8 mouse cellular contexts compared by ENCODE assay signal in the genomic region with DNA sequence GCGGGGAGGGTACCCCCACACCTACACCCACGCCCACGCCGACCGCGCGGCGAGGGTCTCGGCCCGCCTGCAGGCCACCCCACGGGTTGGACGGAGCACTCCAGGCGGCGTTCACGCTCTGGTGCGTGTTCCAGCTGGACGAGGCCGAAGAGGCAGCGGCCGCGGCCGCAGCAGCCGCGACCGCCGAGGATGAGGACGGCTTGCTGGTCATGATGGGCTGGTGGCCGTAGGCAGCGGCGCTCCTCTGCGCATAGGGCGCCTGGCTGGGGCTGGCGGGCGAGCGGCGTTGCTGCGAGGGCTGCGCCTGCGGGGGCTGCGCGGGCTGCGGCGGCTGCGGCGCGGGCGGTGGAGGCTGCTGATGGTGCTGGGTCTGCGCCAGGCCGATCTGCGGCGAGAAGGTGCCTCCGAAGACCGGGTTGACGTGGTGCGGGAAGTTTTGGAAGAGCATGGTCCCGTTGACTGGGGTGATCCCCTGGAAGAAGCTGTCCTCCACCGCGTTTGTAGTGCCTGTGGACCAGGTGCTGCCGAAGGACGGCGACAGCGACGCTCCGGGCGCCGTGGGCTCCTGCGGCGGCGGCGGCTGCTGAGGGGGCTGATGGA. TPM values are rescaled to one million over a fixed set of nuclear protein-coding genes. Genes with fewer than 3 reads are reported as not detected.
DNase-seq lines count a peak whose midpoint lies in the region; ATAC-seq and TF ChIP-seq lines count a peak whose summit lies in the region.

No protein-coding gene starts in this region.

- under 1% methylated on average over 58 of the region's 70 CpGs for WGBS in heart, adult 2 months
- WGBS in intestine, embryonic 15.5 days: under 1% methylated on average over 70 of the region's 70 CpGs
- under 1% methylated on average over 63 of the region's 70 CpGs for WGBS in limb, embryonic 14.5 days
- under 1% methylated on average over 70 of the region's 70 CpGs for WGBS in midbrain, embryonic 13.5 days
- WGBS in spleen, adult 2 months: 2% methylated on average over 70 of the region's 70 CpGs

- peaks cover 4% of the 10 kb centered on the region for H3K79me2 ChIP-seq in heart, adult 2 months (replicated peaks; ENCODE audit: control insufficient read depth, insufficient read depth, low read length)

- peak overlapping the region; percentile 97 for H3K27ac ChIP-seq in heart, adult 2 months
- peak overlapping the region; percentile 98 for H3K27ac ChIP-seq in gastrocnemius, adult 2 months
- peak overlapping the region; percentile 54; the same call in 1 of the 2 replicates for H3K27ac ChIP-seq in intestine, embryonic 15.5 days
- H3K27ac ChIP-seq in limb, embryonic 14.5 days (replicated peaks; ENCODE audit: low read depth, low read length): no peak overlapping the region
- H3K27ac ChIP-seq in midbrain, embryonic 13.5 days: peak overlapping the region; percentile 95
- H3K27ac ChIP-seq in spleen, adult 2 months (ENCODE audit: insufficient read depth, low read length): no peak overlapping the region

- peak overlapping the region; percentile 60 for H3K4me3 ChIP-seq in heart, adult 2 months
- peak overlapping the region; percentile 92 for H3K4me3 ChIP-seq in gastrocnemius, adult 2 months
- peak overlapping the region; percentile 69 for H3K4me3 ChIP-seq in intestine, embryonic 15.5 days (replicated peaks)
- H3K4me3 ChIP-seq in limb, embryonic 14.5 days (replicated peaks; ENCODE audit: low read length): peak overlapping the region; percentile 63
- peak overlapping the region; percentile 82 for H3K4me3 ChIP-seq in midbrain, embryonic 13.5 days (replicated peaks)
- H3K4me3 ChIP-seq in spleen, adult 2 months (ENCODE audit: extremely low read depth, insufficient read depth, insufficient read length): peak overlapping the region; percentile 73

- no peak for TF ChIP-seq CTCF in heart, adult 2 months (IDR thresholded peaks at IDR 0.05)
- no peak; the same call in 1 of the 2 replicates for TF ChIP-seq CTCF in gastrocnemius, adult 2 months (IDR thresholded peaks at IDR 0.05)
- TF ChIP-seq CTCF in spleen, adult 2 months (IDR thresholded peaks at IDR 0.05; ENCODE audit: extremely low read depth, insufficient read depth, insufficient read length, insufficient replicate concordance): no peak

- ATAC-seq in intestine, embryonic 15.5 days: peak; percentile 59
- peak; percentile 45 for ATAC-seq in limb, embryonic 14.5 days (ENCODE audit: low FRiP score, low read depth)
- ATAC-seq in midbrain, embryonic 13.5 days: peak; percentile 81

- no peaks in the 10 kb centered on the region for H3K27me3 ChIP-seq in heart, adult 2 months (ENCODE audit: control insufficient read depth, insufficient read depth, low read length)
- peaks cover 6% of the 10 kb centered on the region; the same call in 1 of the 2 replicates for H3K27me3 ChIP-seq in intestine, embryonic 15.5 days (replicated peaks)
- H3K27me3 ChIP-seq in limb, embryonic 14.5 days (ENCODE audit: control insufficient read depth, insufficient read depth, low read length): peaks cover 39% of the 10 kb centered on the region
- peaks cover 18% of the 10 kb centered on the region for H3K27me3 ChIP-seq in midbrain, embryonic 13.5 days
- peaks cover 15% of the 10 kb centered on the region for H3K27me3 ChIP-seq in spleen, adult 2 months (ENCODE audit: control insufficient read depth, insufficient read depth, low read length)

- no peaks in the 10 kb centered on the region for H3K9me3 ChIP-seq in intestine, embryonic 15.5 days
- no peaks in the 10 kb centered on the region for H3K9me3 ChIP-seq in limb, embryonic 14.5 days (ENCODE audit: control insufficient read depth, low read length)
- no peaks in the 10 kb centered on the region for H3K9me3 ChIP-seq in midbrain, embryonic 13.5 days

- peak overlapping the region; percentile 99 for H3K9ac ChIP-seq in heart, adult 2 months (ENCODE audit: low read depth, low read length)
- peak overlapping the region; percentile 55 for H3K9ac ChIP-seq in intestine, embryonic 15.5 days
- peak overlapping the region; percentile 55 for H3K9ac ChIP-seq in limb, embryonic 14.5 days (ENCODE audit: low read depth, low read length, severe bottlenecking)
- H3K9ac ChIP-seq in midbrain, embryonic 13.5 days (replicated peaks): peak overlapping the region; percentile 92

- TF ChIP-seq EP300 in heart, adult 2 months (IDR thresholded peaks at IDR 0.05; ENCODE audit: insufficient read depth, low read depth, low read length): no peak

- peak overlapping the region; percentile 100 for H3K4me2 ChIP-seq in intestine, embryonic 15.5 days (replicated peaks)
- peak overlapping the region; percentile 100 for H3K4me2 ChIP-seq in limb, embryonic 14.5 days (replicated peaks; ENCODE audit: low read depth, low read length, severe bottlenecking)
- H3K4me2 ChIP-seq in midbrain, embryonic 13.5 days (replicated peaks): peak overlapping the region; percentile 86

- TF ChIP-seq POLR2A in heart, adult 2 months (IDR thresholded peaks at IDR 0.05; ENCODE audit: insufficient read depth, low read depth, low read length): no peak
- no peak for TF ChIP-seq POLR2A in limb, embryonic 14.5 days (IDR thresholded peaks at IDR 0.05; ENCODE audit: borderline replicate concordance, extremely low read depth, insufficient read depth, insufficient read length)
- TF ChIP-seq POLR2A in spleen, adult 2 months (IDR thresholded peaks at IDR 0.05; ENCODE audit: low read depth, low read length): no peak

- intact Hi-C loops in heart, adult 2 months (cut with DNase I): loop anchor here (5.0 kb wide), 1 partner anchor 42 kb away; no protein-coding TSS in a partner anchor
- intact Hi-C loops in heart, postnatal 25 days (cut with DNase I): loop anchor here (2.0 kb wide), 1 partner anchor 35 kb away; the partner anchor contains the start of gene Cpeb3
- intact Hi-C loops in gastrocnemius, adult 2 months (cut with DNase I): loop anchor here (2.0 kb wide), 1 partner anchor 33 kb away; the partner anchor contains the start of gene March5

- peak in 1 of 2 experiments; percentile 62 for DNase-seq in heart, adult 2 months
- no peak for DNase-seq in heart, postnatal 25 days (ENCODE audit: low spot score)
- peak; percentile 83 for DNase-seq in cerebellum, postnatal 14 days
- peak; percentile 80 for DNase-seq in gastrocnemius, adult 2 months
- DNase-seq in limb, embryonic 14.5 days (ENCODE audit: low spot score): no peak
- DNase-seq in spleen, adult 2 months (ENCODE audit: low read depth in 1 of 2, low spot score in 2 of 2): peak in 1 of 2 experiments; percentile 7

- H3K4me1 ChIP-seq in heart, adult 2 months (ENCODE audit: control insufficient read depth, insufficient read depth, low read length): peaks cover 3% of the 10 kb centered on the region
- H3K4me1 ChIP-seq in intestine, embryonic 15.5 days (replicated peaks): peaks cover 9% of the 10 kb centered on the region
- H3K4me1 ChIP-seq in limb, embryonic 14.5 days (ENCODE audit: control insufficient read depth, insufficient read depth, low read length): peaks cover 11% of the 10 kb centered on the region; the same call in 1 of the 2 replicates
- peaks cover 50% of the 10 kb centered on the region for H3K4me1 ChIP-seq in midbrain, embryonic 13.5 days (replicated peaks)
- H3K4me1 ChIP-seq in spleen, adult 2 months (ENCODE audit: control insufficient read depth, insufficient read depth, insufficient read length): peaks cover 8% of the 10 kb centered on the region; the same call in 1 of the 2 replicates

- H3K36me3 ChIP-seq in heart, adult 2 months (ENCODE audit: control insufficient read depth, insufficient read depth, low read length): peaks cover 16% of the 10 kb centered on the region
- no peaks in the 10 kb centered on the region for H3K36me3 ChIP-seq in intestine, embryonic 15.5 days
- no peaks in the 10 kb centered on the region for H3K36me3 ChIP-seq in limb, embryonic 14.5 days (ENCODE audit: control insufficient read depth, insufficient read depth, low read length)
- H3K36me3 ChIP-seq in midbrain, embryonic 13.5 days: no peaks in the 10 kb centered on the region
- H3K36me3 ChIP-seq in spleen, adult 2 months (ENCODE audit: control insufficient read depth, insufficient read depth, low read length): no peaks in the 10 kb centered on the region

RNA-seq across cellular contexts. Expression of gene March5, which starts 33.1 kb away (rescaled TPM):
- total RNA-seq in heart, adult 2 months (2021): 10 to 100 TPM; 79.7 to 84.8 TPM
- 32.6 and 57.7 TPM in 2 replicates for polyA plus RNA-seq in heart, adult 2 months (2012; rRNA removed)
- 10 to 100 TPM; 82.1 to 85.6 TPM for total RNA-seq in heart, postnatal 25 days (2021)
- 10 to 100 TPM; 72.5 to 84.7 TPM for total RNA-seq in gastrocnemius, adult 2 months (2021)
- polyA plus RNA-seq in intestine, embryonic 15.5 days (2015; fragmentation: Nextera tagmentation; extraction: Ambion mirVana): 69.9 and 75.8 TPM in 2 replicates
- polyA plus RNA-seq in limb, embryonic 14.5 days (2012; rRNA removed): 65.3 and 67.0 TPM in 2 replicates
- 106 and 112 TPM in 2 replicates for polyA plus RNA-seq in limb, embryonic 14.5 days (2014; fragmentation: Nextera tagmentation; extraction: Ambion mirVana)
- 119 and 126 TPM in 2 replicates for polyA plus RNA-seq in midbrain, embryonic 13.5 days (2015; fragmentation: Nextera tagmentation; extraction: Ambion mirVana)
- polyA plus RNA-seq in spleen, adult 2 months (2012; rRNA removed): 21.2 and 23.4 TPM in 2 replicates

RNA-seq across cellular contexts. Expression of gene Cpeb3, which starts 34.2 kb away (rescaled TPM):
- 10 to 100 TPM; 78.9 to 96.9 TPM for total RNA-seq in heart, adult 2 months (2021)
- 35.6 and 53.9 TPM in 2 replicates for polyA plus RNA-seq in heart, adult 2 months (2012; rRNA removed)
- 10 to 100 TPM; 76.3 to 81.7 TPM for total RNA-seq in heart, postnatal 25 days (2021)
- 10 to 100 TPM; 56.0 to 64.8 TPM for total RNA-seq in gastrocnemius, adult 2 months (2021)
- 0.85 and 1.0 TPM in 2 replicates for polyA plus RNA-seq in intestine, embryonic 15.5 days (2015; fragmentation: Nextera tagmentation; extraction: Ambion mirVana)
- polyA plus RNA-seq in limb, embryonic 14.5 days (2012; rRNA removed): 1.4 and 2.2 TPM in 2 replicates
- 1.4 and 1.6 TPM in 2 replicates for polyA plus RNA-seq in limb, embryonic 14.5 days (2014; fragmentation: Nextera tagmentation; extraction: Ambion mirVana)
- polyA plus RNA-seq in midbrain, embryonic 13.5 days (2015; fragmentation: Nextera tagmentation; extraction: Ambion mirVana): 7.7 and 11.0 TPM in 2 replicates
- 4.1 and 4.2 TPM in 2 replicates for polyA plus RNA-seq in spleen, adult 2 months (2012; rRNA removed)

Comparison
In these comparisons a context has a peak if more than half of its experiments do, and no peak if none do; other contexts are left out.
1. DNase-seq: peak in cerebellum, postnatal 14 days (2 of 2) and gastrocnemius, adult 2 months (single experiment); none in heart, postnatal 25 days (single experiment) and limb, embryonic 14.5 days (single experiment).
2. H3K27ac ChIP-seq: peak in heart, adult 2 months (single experiment), gastrocnemius, adult 2 months (single experiment), intestine, embryonic 15.5 days (single experiment) and midbrain, embryonic 13.5 days (single experiment); none in limb, embryonic 14.5 days (single experiment) and spleen, adult 2 months (single experiment).
3. Peak in every context shown above with its lines, with median percentiles within 50 percentile points of each other: H3K4me3 ChIP-seq, H3K9ac ChIP-seq, ATAC-seq and H3K4me2 ChIP-seq.